Mouse (Mus musculus): ENCODE data around the gene Glipr2. TPM values are rescaled to one million over a fixed set of nuclear protein-coding genes. Genes with fewer than 3 reads are reported as not detected.

Glipr2 gene
- 10 to 100 TPM; 14.6 to 18.0 TPM for total RNA-seq (2021)
- long read RNA-seq, experiment 1, transcript Glipr2-201 (5 exons, 2,320 nt), result major isoform, 22 of 23 reads
- long read RNA-seq, experiment 1, partial matches to known transcripts, result 0 of 23 reads
- long read RNA-seq, experiment 1, other reads (novel, unspliced or antisense), result 1 of 23 reads
- long read RNA-seq, experiment 2, transcript Glipr2-201 (5 exons, 2,320 nt), result major isoform, 25 of 27 reads
- long read RNA-seq, experiment 2, partial matches to known transcripts, result 2 of 27 reads
- long read RNA-seq, experiment 2, other reads (novel, unspliced or antisense), result 0 of 27 reads

DNA sequence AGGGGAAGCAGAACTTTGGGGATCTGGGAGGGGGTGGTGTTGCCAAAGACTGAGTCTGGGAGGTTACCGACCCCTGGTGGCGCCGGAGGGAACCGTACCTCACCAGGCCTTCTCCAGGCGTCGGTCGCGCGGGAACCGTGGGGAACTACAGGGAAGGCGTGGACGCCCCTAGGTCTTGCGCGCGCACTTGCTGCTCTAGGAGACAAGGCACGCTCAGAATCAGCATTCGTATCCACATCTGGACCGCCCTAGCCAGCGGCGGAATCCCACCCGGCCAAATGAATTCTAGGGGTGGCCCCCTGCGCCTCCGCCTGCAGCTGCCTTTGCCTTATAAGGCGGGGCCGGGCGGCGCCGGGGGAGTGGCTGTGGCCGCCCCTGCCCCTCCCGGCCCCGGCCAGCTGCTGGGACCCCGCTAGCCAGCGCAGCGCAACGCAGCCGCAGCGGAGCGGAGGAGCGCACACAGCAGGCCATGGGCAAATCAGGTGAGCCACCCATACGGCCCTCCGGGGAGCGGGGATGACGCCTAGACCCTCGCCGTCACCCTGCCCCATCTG lies at the start of gene Glipr2:
Gene Glipr2 (plus strand): TSS at position 110 of the 554 bp plus-strand sequence.
- DNase-seq (ENCODE audit: low spot score in 2 of 2), result peak; percentile 50 to 69

DNA sequence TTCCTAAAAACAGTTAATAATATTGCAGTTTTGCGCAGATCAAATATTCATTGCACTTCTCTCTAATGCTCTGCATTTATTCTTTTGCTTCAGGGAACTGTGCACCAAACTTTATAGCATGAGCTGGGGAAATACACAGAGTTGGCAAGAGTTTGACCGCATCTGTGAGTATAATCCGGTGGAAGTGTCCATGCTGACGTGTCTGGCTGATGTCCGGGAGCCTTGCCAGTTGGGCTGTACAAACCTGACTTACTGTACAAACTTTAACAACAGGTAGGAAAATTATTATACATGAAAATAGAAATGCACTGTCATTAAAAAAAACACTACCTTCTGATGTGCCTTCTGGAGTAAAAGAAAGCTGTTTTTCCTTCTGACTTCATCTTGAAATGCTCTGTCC lies 39.0 kb upstream of the Glipr2 start:
- no peak for DNase-seq (ENCODE audit: low spot score in 2 of 2)

DNA sequence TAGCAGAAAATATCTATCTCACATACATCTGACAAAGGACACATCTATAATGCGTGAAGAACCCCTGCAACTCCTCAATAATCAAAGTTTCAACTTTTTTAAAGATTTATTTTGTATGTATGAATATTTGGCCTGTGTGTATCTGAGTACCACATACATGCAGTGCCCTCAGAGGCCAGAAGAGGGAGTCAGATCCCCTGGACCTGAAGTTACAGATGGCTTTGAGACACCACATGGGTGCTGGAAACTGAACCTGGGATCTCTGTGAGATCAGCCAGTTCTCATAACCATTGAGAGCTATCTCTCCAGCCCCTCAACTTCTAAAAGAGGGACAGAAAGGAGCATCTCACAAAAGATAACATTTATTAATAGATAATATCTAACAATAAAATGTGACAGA lies 36.6 kb upstream of the Glipr2 start:
- DNase-seq (ENCODE audit: low spot score in 2 of 2), result no peak

DNA sequence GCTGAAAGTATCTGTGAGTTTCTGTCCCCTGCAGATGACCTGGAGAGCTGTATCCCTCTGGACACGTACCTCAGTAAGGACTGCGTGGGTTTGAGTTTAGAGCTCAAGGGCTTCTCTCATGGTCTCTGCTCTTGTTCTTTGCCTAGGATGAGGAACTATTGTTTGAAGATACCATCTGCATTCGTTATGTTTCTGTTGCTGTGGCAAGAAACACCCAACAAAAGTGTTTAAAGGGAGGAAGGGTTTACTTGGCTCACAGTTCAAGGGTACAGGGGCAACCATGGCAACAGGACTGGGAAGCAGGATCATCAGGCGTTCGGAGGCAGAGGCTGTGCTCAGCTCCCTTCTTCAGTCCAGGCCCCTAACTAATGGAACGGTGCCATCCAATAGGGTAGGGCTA lies 32.1 kb upstream of the Glipr2 start:
- no peak for DNase-seq (ENCODE audit: low spot score in 2 of 2)

DNA sequence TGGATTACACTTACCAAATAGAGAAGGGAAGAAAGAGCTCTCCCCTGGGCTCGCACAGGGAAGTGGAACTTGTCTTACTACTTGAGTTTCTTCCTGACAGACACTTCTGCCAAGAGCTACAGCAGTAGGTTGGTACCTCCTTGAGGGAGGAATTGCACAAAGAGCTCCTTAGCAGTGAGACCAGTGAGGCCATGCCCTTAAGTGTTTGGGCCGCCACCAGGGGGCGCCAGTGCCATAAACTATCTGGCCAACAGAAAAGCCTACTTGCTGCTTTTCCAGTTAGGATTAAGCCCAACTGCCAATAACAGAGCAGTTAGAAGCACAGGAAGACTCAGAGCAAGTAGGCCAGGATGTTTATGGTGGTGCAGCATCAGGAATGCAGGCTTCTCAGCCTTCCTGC lies 31.4 kb upstream of the Glipr2 start:
- peak; percentile 72 to 78 for DNase-seq (ENCODE audit: low spot score in 2 of 2)

DNA sequence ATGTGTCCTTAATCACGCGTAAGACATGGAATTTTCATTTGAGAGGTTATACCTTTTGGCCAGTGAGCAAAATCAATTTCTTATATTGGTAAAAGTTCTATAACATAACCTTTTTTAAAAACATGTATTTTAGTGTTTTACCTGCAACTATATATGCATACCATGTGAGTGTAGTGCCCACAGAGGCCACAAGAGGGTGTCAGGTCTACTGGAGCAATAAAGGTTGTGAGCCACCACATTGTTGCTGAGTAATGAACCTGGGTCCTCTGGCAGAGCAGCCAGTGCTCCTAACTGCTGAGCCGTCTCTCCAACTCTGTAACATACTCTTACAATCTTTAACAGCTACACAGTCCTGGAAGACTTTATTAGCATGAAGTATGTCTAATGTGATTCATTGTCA lies 29.4 kb upstream of the Glipr2 start:
- no peak for DNase-seq (ENCODE audit: low spot score in 2 of 2)

DNA sequence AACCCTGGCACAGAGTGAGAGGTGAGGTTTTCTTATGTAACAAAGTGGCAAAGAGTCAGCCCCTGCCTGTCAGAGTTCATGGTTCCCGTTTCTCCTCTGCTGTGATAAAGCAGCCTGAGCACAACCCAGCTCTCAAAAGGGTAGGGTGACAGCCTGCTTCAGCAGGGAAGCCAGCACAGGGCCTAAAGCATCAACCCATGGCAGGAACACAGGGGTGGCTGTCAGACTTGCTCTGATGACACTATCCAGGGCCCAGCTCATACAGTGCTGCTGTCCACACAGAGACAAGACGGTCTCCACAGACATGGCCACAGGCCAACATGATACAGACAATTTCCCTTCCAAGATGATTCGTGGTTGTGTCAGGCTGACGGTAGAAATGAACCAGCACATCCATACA lies 25.3 kb upstream of the Glipr2 start:
- DNase-seq (ENCODE audit: low spot score in 2 of 2), result no peak

DNA sequence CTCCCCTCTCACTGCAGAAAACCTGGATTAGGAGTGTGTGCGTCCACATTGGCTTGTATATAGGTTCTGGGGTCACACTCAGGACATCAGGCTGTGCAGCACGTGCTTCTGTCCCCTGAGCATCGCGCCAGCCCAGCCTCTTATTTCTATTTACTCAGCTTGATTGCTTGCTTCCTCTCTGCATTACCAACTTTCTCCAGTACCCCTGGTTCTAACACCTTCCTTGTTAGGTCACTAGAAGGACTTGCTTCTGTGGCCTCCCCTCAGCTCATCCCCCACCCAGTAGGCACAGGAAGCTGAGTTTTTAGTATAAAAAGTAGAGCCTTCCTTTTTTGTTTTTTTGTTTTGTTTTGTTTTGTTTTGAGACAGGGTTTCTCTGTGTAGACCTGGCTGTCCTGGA lies 21.0 kb upstream of the Glipr2 start:
- DNase-seq (ENCODE audit: low spot score in 2 of 2), result no peak

DNA sequence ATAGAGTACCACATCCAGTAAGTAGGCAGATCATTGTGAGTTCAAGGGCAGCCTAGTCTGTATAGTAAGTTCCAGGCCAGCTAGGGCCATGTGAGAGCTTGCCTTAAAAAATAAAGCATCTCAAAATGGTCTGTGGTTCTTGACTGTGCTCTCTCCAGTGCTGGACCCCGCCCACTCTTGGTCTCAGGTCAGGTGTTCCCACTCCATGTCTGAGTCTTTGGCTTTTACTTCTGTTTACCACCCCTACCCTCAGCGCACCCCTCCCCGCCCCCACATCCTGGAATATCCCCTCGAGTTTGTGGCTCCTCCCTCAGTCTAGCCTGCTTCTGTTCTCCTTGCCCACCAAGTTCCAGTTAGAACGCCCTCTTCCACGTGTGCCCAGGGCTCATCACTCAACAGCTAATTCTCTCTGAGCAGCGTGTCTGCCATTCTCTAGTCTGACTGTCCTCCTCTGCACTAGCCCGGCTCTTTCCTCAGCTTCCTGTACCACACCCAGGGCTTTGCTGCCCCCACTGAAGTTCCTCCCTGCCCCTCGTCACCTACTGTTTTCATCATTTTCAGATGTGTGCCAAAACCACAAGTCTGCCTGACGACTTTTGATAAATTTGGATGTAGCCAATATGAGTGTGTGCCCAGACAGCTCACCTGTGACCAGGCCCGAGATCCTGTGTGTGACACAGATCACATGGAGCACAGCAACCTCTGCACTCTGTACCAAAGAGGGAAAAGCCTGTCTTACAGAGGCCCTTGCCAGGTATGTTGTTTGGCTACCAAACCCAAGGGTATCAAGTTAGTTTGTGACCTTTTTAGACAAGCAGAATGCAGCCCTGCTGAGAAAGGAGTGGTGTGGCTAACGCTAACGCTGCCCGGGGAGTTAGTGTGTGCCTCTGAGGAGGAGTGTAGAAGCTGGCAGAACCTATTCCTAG lies 20.2 kb upstream of the Glipr2 start:
- no peak for DNase-seq (ENCODE audit: low spot score in 2 of 2)

DNA sequence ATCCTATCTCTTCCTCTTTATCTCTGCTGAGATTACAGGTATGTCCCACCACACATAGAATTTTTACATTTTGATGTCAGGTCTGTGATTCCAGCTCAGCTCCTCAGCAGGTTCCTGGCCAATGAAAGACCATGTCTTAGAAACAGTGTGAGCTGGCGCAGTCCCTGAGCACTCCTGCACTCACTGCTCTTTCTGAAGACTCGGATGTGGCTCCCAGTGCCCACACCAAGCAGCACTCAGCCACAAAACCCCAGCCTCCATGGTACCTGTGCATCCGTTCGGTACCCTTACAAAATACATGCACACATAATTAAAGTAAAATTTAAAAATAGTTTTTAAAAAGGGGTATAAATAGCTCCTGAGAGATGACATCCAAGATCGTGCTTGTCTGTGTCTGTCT lies 15.9 kb upstream of the Glipr2 start:
- no peak for DNase-seq (ENCODE audit: low spot score in 2 of 2)

DNA sequence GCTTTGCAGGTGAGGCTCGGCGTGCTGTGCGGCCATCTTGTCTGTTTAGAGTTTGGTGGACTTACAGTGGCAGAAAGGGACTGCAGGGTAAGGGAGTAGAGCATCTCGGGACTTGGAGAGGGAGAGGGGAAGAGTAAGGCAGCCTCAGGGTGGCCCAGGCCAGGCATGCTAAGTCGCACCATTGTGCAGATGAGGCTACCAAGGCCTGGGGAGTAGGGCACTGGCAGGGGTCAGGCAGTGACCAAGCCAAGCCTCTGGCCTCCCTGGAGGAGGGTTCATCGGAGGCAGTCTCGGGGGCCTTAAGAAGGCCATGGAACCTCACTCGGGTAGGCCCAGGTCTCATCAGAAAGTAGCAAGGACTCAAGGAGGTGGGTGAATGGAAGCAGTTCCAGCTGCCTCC lies 14.8 kb upstream of the Glipr2 start:
- no peak for DNase-seq (ENCODE audit: low spot score in 2 of 2)

DNA sequence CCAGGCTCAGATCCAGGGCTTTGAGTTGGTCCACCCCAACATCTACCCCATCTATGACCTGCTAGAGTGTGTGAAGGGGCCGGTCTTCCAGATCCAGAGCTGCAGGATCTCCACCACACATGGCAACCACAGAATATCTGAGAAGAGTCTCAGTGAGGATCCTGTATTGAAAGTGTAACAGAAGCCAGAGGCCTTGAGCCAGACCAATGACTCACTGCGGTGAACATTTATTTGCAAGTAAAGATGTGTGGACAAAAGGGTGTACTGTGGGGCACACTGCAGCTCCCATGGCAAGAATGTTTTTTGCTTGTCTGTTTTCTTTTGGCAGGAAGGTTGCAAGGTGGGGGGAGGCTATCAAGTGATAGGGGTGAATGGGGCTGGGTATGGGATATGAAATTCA lies 9.6 kb upstream of the Glipr2 start:
- no peak for DNase-seq (ENCODE audit: low spot score in 2 of 2)

DNA sequence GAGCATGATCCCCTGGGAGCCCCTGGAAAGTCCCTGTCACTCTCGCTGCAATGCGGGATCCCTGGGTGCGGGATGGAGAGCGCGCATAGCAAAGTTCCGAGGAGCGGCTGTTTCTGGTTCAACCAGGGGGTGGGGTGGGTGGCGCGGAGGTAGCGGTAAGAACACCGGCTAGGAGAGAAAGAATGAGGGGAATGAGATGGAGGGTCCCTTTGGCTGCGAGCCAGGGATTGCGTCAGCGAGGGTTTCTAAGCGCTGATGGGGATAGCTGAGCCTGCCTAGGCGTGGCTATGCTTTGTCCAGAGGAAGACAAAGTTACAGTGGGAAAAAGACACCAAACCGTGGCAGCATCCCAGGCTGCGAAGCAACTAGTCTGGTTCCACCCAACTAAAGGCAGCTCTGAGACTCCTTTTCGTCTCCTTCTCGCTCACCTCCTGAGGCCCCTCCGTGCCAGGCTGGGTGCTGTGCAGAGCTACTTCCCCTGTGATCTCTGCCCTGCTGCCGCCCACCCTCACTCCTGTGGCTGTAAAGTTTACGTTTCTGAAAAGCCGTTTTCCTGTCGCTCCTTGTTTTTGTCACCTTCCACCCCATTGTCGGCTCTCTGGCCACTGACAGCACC lies 753 bp downstream of the Glipr2 start:
- no peak for DNase-seq (ENCODE audit: low spot score in 2 of 2)

DNA sequence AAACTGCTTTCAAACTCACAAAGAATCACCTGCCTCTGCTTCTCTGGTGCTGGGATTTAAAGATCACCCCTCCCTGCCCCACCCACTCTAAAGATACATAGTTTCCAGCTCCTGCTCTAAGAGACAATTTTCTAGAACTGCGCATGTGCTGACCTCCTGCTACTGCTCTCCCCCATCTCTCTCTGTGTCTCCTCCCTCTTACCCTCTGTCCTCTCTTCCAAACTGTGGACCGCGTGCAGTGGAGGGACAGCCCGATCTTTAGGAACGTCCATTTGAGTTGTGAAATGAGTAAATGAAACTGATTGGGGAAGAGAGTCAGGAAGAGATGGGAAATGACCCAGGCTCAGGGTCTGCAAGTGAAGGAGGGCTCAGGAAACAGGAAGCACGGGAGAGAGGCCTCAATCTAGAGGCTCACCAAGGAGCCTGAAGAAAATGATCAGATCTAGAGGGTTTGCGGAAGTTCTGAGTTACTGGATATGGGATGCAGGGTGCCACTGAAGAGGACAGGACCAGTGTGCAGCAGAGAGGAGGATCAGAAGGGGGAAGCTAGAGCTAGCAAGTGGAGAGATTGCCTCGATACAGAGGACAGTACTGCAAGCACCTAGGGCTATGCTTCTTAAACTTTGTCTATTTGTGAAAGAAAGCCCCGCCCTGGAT lies 2.5 kb downstream of the Glipr2 start:
- DNase-seq (ENCODE audit: low spot score in 2 of 2), result no peak

DNA sequence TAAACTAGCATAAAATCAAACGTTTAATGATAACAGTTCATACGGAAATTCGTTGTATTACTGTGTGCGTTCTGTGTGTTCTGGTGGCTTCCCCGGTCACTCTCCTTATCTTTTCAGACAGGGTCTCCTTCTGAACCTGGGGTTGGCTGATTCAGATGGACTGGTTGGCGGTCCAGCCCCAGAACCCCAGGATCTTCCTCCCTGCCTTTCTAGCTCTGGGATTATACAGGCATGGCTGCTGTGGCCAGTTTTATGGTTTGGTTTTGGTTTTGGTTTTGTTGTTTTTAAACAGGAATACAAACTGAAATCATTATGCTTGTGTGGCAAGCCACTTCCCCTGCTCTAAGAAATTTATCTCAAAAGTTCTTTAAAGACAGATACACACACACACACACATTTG lies 3.0 kb downstream of the Glipr2 start:
- DNase-seq (ENCODE audit: low spot score in 2 of 2), result no peak

DNA sequence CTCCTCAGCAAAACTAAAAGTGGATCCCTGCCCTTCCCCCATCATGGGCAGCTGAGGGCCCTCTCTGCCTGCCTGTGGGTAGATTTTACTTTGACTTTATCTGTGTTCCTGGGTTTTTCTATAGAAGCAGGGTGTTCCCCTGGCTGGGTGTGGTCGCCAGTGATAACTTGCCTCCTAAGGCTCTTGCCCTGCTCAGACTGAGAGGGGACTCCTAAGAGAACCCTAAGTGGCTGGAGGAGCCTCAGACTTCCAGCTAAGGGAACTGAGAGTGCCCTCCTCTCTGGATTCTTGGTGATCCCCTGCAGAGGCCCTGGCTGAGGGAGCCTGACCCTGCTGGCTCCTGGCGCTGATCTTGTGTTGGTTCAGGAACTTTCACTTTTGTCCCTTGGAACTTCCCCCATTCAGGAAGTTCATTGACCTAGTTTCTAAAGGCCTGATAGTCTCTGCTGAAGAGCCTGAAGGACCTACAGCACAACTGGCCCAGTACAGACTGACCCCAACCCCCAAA lies 7.2 kb downstream of the Glipr2 start:
- no peak for DNase-seq (ENCODE audit: low spot score in 2 of 2)

DNA sequence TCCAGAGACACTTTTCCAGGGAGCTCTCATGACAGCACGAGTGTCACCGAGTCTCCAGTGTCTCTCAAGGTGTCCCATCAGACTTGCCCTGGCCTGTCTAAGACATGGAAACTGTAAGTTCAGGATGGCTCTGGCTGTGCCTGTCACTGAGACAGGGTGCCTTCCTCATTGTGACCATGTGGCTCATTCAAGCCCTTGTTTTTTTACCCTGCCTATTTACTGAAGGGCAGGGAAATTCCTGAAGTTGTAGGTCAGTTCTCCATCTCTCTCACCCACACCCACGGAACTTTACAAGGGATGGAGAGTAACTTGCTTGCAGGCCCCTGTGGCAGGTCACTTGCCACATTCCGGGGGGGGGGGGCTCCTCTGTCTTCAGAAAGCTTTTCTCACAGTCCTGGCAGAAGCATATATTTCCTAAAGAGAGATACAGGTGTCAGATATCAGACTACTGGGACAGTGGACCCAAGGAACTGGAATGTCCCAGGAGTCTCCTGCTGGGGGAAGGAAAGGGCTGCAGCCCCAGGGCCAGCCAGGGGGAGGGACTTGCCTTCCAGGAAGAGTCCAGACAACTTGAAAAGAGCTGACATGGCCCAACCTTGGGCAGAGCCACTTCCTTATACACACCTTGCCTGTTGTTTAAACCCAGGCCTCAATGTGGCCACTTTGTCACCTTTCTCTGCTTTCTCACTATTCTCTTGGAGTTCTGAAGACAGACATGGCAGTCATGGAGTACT lies 7.9 kb downstream of the Glipr2 start:
- no peak for DNase-seq (ENCODE audit: low spot score in 2 of 2)

DNA sequence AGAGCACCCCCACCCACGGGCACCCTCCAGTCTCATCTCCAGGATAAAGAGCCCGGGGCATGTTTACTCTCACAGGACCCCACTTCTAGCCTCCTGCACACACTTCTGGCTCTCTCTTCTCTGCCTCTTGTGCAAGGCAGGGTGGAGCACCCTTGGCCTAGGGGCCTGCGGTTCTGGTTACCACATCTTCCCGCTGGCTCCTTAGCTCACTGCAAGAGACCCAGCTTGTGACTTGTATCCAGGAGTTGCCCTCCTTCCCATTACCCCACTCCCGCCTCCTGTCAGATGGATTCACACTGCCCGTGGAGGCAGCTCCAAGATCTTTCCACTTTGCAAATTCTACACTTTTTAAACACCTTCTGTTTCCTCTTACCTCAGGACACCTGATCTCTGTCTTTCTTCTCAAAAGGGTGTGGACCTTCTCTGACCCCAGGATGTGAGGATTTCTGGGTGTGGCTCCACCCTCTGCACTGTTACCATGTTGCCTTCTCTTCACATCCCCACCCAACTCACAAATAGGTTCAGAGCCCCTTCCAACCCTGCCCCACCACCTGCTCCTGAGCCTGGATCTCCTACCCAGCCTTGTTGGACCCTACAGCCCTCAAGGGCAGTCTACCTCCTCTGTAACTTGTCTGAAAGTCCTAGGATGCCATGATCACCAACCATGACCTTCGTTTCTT lies 8.8 kb downstream of the Glipr2 start:
- no peak for DNase-seq (ENCODE audit: low spot score in 2 of 2)

DNA sequence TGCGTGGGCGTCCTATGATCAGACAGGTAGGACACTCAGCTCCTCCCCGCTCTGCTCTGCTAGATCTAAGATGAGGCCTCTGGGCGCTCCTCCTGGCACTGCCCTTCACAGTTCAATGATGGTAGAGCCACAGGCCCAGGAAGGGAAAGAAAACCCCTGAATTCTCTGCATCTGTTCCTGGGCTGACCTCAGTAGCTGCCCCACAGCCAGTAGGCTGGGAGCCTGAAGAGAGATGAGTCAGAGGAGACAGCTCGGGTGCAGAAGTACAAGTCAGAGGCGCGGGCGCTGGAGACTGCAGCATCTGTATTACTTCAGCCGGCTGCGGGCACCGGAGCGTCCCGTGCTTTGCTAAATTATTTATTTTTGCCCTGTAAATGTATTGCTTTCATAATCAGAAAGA lies 11.4 kb downstream of the Glipr2 start:
- peak in 1 of 2 experiments; percentile 41 for DNase-seq (ENCODE audit: low spot score in 2 of 2)

DNA sequence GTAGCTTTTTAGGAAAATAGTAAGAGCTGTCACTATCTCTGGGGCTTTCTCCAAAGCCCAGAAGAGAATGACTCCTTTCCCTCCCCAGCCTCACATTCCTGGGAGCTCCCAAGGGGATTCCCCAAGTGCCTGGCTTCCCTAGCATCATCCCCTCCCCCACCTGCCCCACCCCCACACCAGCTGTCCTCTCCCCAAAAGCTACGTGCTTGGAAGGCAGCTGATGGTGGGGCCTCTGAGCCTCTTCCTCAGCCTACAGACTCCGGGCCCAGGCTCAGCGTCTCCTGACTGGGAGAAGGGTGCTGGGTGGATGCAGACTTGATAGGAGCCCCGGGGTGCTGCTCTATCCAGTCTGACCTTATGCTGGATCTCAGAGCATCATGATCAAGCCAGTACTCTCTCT lies 12.2 kb downstream of the Glipr2 start:
- DNase-seq (ENCODE audit: low spot score in 2 of 2), result no peak
